Mouse (Mus musculus) embryonic stem cell, embryonic (primary cell): Measurements from ENCODE around the gene Gm13285.
"Not testable (repeated sequence)": the region's sequence is repeated elsewhere in the genome, so short reads cannot be mapped to it uniquely, and the experiment has no call there.

ENCODE experiments used
- CTCF ChIA-PET, 4 experiments: fragments of 300-600 bp in 2 of 4; fragments of 350-600 bp in 2 of 4; sonication (Branson Sonifier 250); formaldehyde crosslinking; loops; one replicate each; lab custom pipeline; 2022; ENCODE audit warnings: inconsistent platforms in 2 of 4; lab: Charles Lee
- POLR2A ChIA-PET, 4 experiments: fragments of 300-600 bp in 2 of 4; fragments of 350-600 bp in 2 of 4; sonication (Branson Sonifier 250); formaldehyde crosslinking; loops; one replicate each; lab custom pipeline; 2022; ENCODE audit warnings: antibody characterized with exemption in 4 of 4, inconsistent platforms in 1 of 4; lab: Charles Lee

Gm13285 gene

GRCm38 (mm10) chr4:88788402-88788801 lies 11.1 kb upstream of the Gm13285 start, which contains the start of gene Gm13277:
Gm13277 (plus strand) TSS chr4:88788632.
- POLR2A ChIA-PET, CTCF ChIA-PET: not testable (repeated sequence)

- CTCF ChIA-PET, POLR2A ChIA-PET: not testable (repeated sequence)
These were observed 8.2 kb upstream of the Gm13285 start, which contains the start of gene Gm13278 for GRCm38 (mm10) chr4:88791250-88791649. Gm13278 (plus strand) TSS chr4:88791550.

- CTCF ChIA-PET, POLR2A ChIA-PET: not testable (repeated sequence)
These were observed 5.4 kb upstream of the Gm13285 start, which contains the start of gene Gm13275 for GRCm38 (mm10) chr4:88793936-88794675. Gm13275 (plus strand) TSS chr4:88794487.

GRCm38 (mm10) chr4:88797097-88797496 lies 2.4 kb upstream of the Gm13285 start, which contains the start of gene Gm13279:
Gm13279 (plus strand) TSS chr4:88797397.
- CTCF ChIA-PET, POLR2A ChIA-PET: not testable (repeated sequence)

- CTCF ChIA-PET, POLR2A ChIA-PET: not testable (repeated sequence)
These were observed 3.5 kb downstream of the Gm13285 start, which contains the start of gene Gm13287 for GRCm38 (mm10) chr4:88802954-88803353. Gm13287 (plus strand) TSS chr4:88803254.

- CTCF ChIA-PET, POLR2A ChIA-PET: not testable (repeated sequence)
These were observed 5.8 kb downstream of the Gm13285 start, which contains the start of gene Gm13288 for GRCm38 (mm10) chr4:88805231-88805630. Gm13288 (plus strand) TSS chr4:88805531.

- CTCF ChIA-PET, POLR2A ChIA-PET: not testable (repeated sequence)
These were observed 6.3 kb downstream of the Gm13285 start for GRCm38 (mm10) chr4:88805761-88806160.

- POLR2A ChIA-PET, result no interaction called here
- CTCF ChIA-PET, result no interaction called here
These were observed 16.5 kb downstream of the Gm13285 start, which contains the start of gene Ifna7 for GRCm38 (mm10) chr4:88815928-88816327. Ifna7 (plus strand) TSS chr4:88816228.

- ChIA-PET CTCF (interaction anchor here in 1 of 4 experiments (0.6 kb wide), 1 partner anchor 136 kb away, joined by 4 read pairs; the partner anchor contains the start of gene Ifna2), POLR2A (no interaction called here)
These were observed 20.2 kb downstream of the Gm13285 start, which contains the start of gene Ifna11 for GRCm38 (mm10) chr4:88819659-88820058. Ifna11 (plus strand) TSS chr4:88819959.

- ChIA-PET POLR2A (no interaction called here), CTCF (no interaction called here)
These were observed 23.5 kb downstream of the Gm13285 start for GRCm38 (mm10) chr4:88822995-88823394.

GRCm38 (mm10) chr4:88827116-88827515 lies 27.7 kb downstream of the Gm13285 start, which contains the start of gene Ifna6:
Ifna6 (plus strand) TSS chr4:88827416.
- POLR2A ChIA-PET, CTCF ChIA-PET: not testable (repeated sequence)

- CTCF ChIA-PET, result interaction anchor here in 1 of 4 experiments (0.9 to 2.2 kb wide), 2 partner anchors 134 to 299 kb away, joined by 3 to 4 read pairs; no protein-coding TSS in a partner anchor
- POLR2A ChIA-PET, result interaction anchor here in 1 of 4 experiments (0.6 kb wide), 1 partner anchor 463 kb away, joined by 11 read pairs; no protein-coding TSS in a partner anchor
These were observed 31.1 kb downstream of the Gm13285 start for GRCm38 (mm10) chr4:88830523-88830922.

- POLR2A ChIA-PET, CTCF ChIA-PET: not testable (repeated sequence)
These were observed 35.8 kb downstream of the Gm13285 start, which contains the start of gene Ifna5 for GRCm38 (mm10) chr4:88835225-88835624. Ifna5 (plus strand) TSS chr4:88835525.

GRCm38 (mm10) chr4:88838828-88839227 lies 39.4 kb downstream of the Gm13285 start:
- CTCF ChIA-PET, result interaction anchor here in 2 of 4 experiments (0.6 kb wide), 2 partner anchors 17 to 159 kb away, joined by 3 to 5 read pairs; no protein-coding TSS in a partner anchor
- POLR2A ChIA-PET, result no interaction called here

- ChIA-PET CTCF (interaction anchor here in 1 of 4 experiments (0.7 kb wide), 1 partner anchor 376 kb away, joined by 3 read pairs; no protein-coding TSS in a partner anchor), POLR2A (interaction anchor here in 1 of 4 experiments (0.6 kb wide), 1 partner anchor 821 kb away, joined by 3 read pairs; no protein-coding TSS in a partner anchor)
These were observed 40.6 kb downstream of the Gm13285 start for GRCm38 (mm10) chr4:88840058-88840457.

GRCm38 (mm10) chr4:88841438-88841911 lies 42.0 kb downstream of the Gm13285 start, which contains the start of gene Ifna4:
Ifna4 (plus strand) TSS chr4:88841861.
- ChIA-PET POLR2A (no interaction called here), CTCF (no interaction called here)

- POLR2A ChIA-PET, result no interaction called here
- CTCF ChIA-PET, result no interaction called here
These were observed 45.9 kb downstream of the Gm13285 start for GRCm38 (mm10) chr4:88845334-88845733.

GRCm38 (mm10) chr4:88849698-88850097 lies 50.2 kb downstream of the Gm13285 start, which contains the start of gene Ifna1:
Ifna1 (plus strand) TSS chr4:88850087.
- CTCF ChIA-PET, result no interaction called here
- POLR2A ChIA-PET, result no interaction called here
